Mouse (Mus musculus) liver, postnatal 0 days (tissue): ENCODE results near the gene Kxd1. TPM values are rescaled to one million over a fixed set of nuclear protein-coding genes. Genes with fewer than 3 reads are reported as not detected.

Source experiments
- ATAC-seq: fragments of 200-750 bp; cut with Nextera tagmentation; 2 replicates; pipeline ENCODE4 v1.8.0; 2017; ENCODE audit warnings: mild to moderate bottlenecking, moderate library complexity
- DNase-seq: peaks from one replicate; pipeline ENCODE4 v3.0.0-alpha.2; 2016
- H3K27ac ChIP-seq: fragments of 300-500 bp; sonication (generic); 2 replicates; pipeline ENCODE4 v1.5.1; 2014; ENCODE audit warnings: antibody characterized with exemption, moderate library complexity, mild to moderate bottlenecking, low read depth
- H3K27me3 ChIP-seq: fragments of 300-500 bp; sonication (generic); 2 replicates; pipeline ENCODE4 v1.6.1; 2014; ENCODE audit warnings: low read length, control low read depth, mixed read lengths; ENCODE audit not compliant: insufficient read depth
- H3K36me3 ChIP-seq: fragments of 300-500 bp; sonication (generic); replicated peaks from 2 replicates; pipeline ENCODE4 v1.6.1; 2014; ENCODE audit warnings: mild to moderate bottlenecking, control low read depth, low read length, moderate library complexity, mixed read lengths; ENCODE audit not compliant: insufficient read depth
- H3K4me1 ChIP-seq: fragments of 300-500 bp; sonication (generic); 2 replicates; pipeline ENCODE4 v1.6.1; 2014; ENCODE audit warnings: antibody characterized with exemption, mild to moderate bottlenecking, control low read depth; ENCODE audit not compliant: insufficient read depth
- H3K4me2 ChIP-seq: fragments of 300-500 bp; sonication (generic); 2 replicates; pipeline ENCODE4 v1.6.1; 2014; ENCODE audit warnings: low read depth, mild to moderate bottlenecking, low read length, moderate library complexity, mixed read lengths
- H3K4me3 ChIP-seq: fragments of 300-500 bp; sonication (generic); 2 replicates; pipeline ENCODE4 v1.5.1; 2014; ENCODE audit warnings: low read depth, low read length
- H3K9ac ChIP-seq: fragments of 300-500 bp; sonication (generic); replicated peaks from 2 replicates; pipeline ENCODE4 v1.6.1; 2014; ENCODE audit warnings: mild to moderate bottlenecking, moderate library complexity
- H3K9me3 ChIP-seq: fragments of 300-500 bp; sonication (generic); 2 replicates; pipeline ENCODE4 v1.6.1; 2016; ENCODE audit warnings: mild to moderate bottlenecking, control low read depth, low read length, mixed read lengths
- CTCF ChIP-seq: sonication (generic); IDR thresholded peaks from 2 replicates; pipeline ENCODE4 v1.5.1; 2016; ENCODE audit warnings: antibody characterized with exemption, low read depth
- EP300 ChIP-seq: IDR thresholded peaks from 2 replicates; pipeline ENCODE4 v1.6.1; 2016; ENCODE audit warnings: antibody characterized with exemption, low read depth, mild to moderate bottlenecking
- WGBS: fragments of 180-500 bp; shearing (Covaris S2); extraction: QIAGEN DNeasy Blood & Tissue Kit; methylation state at CpG from one replicate; pipeline ENCODE4 v1.1.7; 2014; ENCODE audit not compliant: insufficient replicate concordance; 5-methylcytosine and 5-hydroxymethylcytosine counted together
- polyA plus RNA-seq: library from polyadenylated mRNA; unstranded; fragments of >200 nt; fragmentation: Nextera tagmentation; extraction: Ambion mirVana; gene quantifications from 2 replicates; pipeline ENCODE4 v1.2.1, GENCODE M21; 2015

Kxd1 gene
- polyA plus RNA-seq, 1 experiment from 2014 or later: 43.1 TPM

DNA sequence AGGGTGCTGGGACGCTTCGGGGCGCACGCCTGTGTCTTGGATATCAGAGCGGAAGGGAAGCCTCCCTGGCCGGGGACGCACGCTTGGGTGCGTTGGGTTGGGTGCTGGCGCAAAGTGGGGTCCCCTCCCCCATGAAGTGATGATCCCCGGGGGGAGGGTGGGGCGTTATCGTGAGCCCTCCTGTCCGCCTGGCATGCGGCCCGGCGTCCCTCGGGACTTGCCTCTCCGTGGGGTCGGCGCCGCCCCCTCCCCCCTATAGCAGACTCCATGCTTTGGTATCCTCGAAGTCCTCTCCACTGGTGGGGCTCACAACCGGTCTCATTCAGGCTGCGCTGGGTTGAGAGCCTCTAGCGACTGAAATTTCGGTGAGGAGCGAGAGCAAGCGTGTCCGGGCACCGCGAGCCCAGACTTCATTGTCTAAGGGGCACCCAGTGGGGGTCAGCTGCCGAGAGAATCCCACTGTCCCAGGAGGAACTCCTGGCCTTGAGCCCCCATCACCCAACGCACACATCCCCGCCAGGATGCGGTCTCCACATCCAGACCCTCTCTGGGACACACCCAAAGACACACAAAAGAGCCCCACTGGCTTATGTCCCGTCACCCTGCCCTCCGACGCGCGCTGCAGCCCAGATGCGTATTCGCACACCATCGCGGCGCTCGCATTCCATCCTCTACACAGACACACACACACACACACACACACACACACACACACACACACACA is 33.9 kb downstream of the Kxd1 start:
- Histone ChIP-seq H3K4me3 (peak overlapping the region; percentile 32; the same call in 1 of the 2 replicates), H3K9ac (no peak overlapping the region), H3K9me3 (no peaks in the 10 kb centered on the region), H3K27me3 (peaks cover 98% of the 10 kb centered on the region), H3K4me2 (no peak overlapping the region), H3K36me3 (no peaks in the 10 kb centered on the region), H3K4me1 (peaks cover 12% of the 10 kb centered on the region), H3K27ac (no peak overlapping the region)
- ATAC-seq (no peak), DNase-seq (no peak)
- WGBS: 1% methylated on average over 37 of the region's 47 CpGs
- TF ChIP-seq EP300: no peak

DNA sequence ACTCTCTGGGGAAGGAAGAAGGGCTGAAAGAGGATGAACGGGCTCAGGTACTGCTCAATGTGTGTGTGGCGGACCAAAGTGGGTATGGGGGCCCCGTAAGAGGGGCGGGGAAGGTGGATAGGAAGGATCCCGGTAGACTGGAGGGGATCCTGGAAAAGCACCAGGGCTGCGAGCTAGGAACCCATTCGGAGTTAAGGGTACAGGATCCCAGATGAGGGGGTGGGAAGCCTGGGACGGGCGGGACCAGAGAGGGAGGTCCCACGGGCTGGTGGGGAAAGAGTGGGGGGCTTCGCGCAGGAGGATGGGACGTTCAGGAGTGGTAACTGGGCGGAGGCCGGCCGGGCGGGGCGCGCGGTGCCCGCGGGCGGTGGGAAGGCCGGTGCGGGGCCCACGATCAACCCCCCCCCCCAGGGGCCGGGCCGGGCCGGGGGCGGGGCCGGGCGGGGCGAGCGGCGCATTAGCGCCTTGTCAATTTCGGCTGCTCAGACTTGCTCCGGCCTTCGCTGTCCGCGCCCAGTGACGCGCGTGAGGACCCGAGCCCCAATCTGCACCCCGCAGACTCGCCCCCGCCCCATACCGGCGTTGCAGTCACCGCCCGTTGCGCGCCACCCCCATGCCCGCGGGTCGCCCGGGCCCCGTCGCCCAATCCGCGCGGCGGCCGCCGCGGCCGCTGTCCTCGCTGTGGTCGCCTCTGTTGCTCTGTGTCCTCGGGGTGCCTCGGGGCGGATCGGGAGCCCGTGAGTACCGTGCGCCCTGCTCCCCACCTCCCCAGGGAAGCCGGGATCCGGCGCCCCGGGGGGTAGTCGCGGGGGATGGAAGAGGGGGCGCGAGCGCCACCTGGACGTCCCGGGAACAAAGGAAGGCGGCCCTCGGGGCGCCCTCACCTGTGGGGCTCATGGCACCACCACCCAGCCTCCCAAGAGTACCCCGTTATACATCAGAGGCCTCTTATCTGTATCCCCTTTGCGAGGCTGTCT is 34.8 kb downstream of the Kxd1 start, which contains the start of gene Crlf1:
Crlf1 (plus strand) TSS at position 495 of the 977 bp plus-strand sequence.
- no peak for DNase-seq
- peaks cover 22% of the 10 kb centered on the region for H3K4me1 ChIP-seq
- peak within 1 kb of the TSS; percentile 32 for H3K4me3 ChIP-seq
- H3K27me3 ChIP-seq: peaks cover 98% of the 10 kb centered on the region
- 2% methylated on average over 55 of the region's 93 CpGs for WGBS
- no peak for TF ChIP-seq CTCF
- TF ChIP-seq EP300: no peak
- no peak within 1 kb of the TSS for H3K27ac ChIP-seq
- ATAC-seq: no peak
- peak within 1 kb of the TSS; percentile 63 for H3K4me2 ChIP-seq
- no peaks in the 10 kb centered on the region for H3K36me3 ChIP-seq
- H3K9ac ChIP-seq: no peak within 1 kb of the TSS
- H3K9me3 ChIP-seq: no peaks in the 10 kb centered on the region

DNA sequence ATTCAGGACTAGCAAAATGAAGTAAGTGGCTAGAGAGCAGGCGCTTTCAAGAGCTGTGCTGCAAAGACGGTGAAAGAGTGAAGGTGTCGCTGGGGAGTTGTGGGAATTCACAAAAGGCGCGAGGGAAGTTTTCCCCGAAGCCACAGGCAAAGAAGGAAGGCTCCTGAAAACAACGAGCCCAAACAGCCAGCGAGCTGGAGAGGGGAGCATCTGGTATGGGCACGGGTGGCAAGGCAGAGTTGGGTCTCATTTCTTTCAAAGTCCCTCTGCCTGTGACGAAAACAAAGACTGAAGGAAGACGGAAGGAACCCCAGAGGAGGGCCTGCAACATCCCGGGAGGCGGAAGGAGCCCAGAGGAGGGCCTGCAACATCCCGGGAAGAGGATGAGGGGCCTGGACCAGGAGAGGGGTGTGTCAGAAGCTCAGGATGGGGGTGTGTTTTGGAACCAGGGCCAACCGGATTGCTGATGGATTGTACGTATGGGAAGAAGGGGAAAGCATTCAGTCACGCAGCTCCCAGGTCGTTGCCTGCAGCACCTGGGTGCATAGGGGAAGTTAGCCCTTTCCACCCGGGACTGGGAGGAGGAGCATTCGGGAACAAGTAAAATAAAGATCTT is 36.8 kb downstream of the Kxd1 start:
- Histone ChIP-seq H3K4me2 (no peak overlapping the region), H3K4me1 (peaks cover 23% of the 10 kb centered on the region), H3K4me3 (no peak overlapping the region), H3K9ac (no peak overlapping the region), H3K36me3 (no peaks in the 10 kb centered on the region), H3K27ac (no peak overlapping the region), H3K27me3 (peaks cover 100% of the 10 kb centered on the region), H3K9me3 (no peaks in the 10 kb centered on the region)
- ATAC-seq (no peak), DNase-seq (no peak)
- WGBS: 6% methylated on average over 20 of the region's 20 CpGs
- TF ChIP-seq EP300 (no peak), CTCF (no peak)

DNA sequence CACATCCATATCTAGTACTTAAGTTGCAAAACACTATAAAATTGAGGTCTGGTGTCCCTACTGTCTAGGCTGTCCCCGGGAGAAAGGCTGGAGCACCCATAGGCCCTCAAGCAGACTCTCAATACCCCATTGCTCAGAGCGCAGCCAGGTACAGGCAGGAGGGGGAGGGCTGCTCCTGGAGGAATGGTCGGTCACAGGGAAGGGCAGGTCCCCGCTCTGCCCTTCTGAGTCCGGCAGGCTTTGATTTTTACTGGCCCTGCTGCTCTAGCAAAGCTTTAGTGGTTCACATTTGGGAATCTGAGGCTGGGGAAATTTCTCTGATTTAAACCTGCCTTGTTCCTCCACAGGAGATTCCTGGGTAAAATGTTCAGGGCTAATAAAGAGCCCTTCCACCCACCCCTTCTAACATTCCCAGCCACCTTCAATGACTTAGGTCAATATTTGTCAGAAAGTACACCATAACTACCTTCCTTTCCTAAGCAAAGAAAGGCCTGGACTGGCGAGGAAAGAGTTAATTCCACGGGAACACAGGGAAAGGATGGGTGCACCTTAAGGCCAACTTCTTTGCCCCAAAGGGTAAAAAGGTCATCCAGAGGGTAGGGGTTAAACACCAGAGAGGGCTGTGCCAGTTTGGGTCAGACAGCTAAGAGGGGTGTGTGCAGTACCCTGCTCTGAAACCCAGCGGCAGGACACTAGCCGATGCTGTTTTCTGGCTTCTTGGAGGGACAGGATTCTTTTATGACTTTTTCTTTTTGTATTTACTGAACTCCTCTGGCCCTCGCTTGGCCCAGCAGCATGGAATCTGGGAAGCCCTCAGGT is 37.5 kb downstream of the Kxd1 start:
- 24% methylated on average over 10 of the region's 10 CpGs for WGBS
- TF ChIP-seq CTCF: no peak
- TF ChIP-seq EP300: no peak
- Histone ChIP-seq H3K27ac (no peak overlapping the region), H3K4me1 (peaks cover 23% of the 10 kb centered on the region), H3K36me3 (no peaks in the 10 kb centered on the region), H3K4me3 (peak overlapping the region; percentile 27; the same call in 1 of the 2 replicates), H3K9me3 (no peaks in the 10 kb centered on the region), H3K27me3 (peaks cover 100% of the 10 kb centered on the region), H3K4me2 (no peak overlapping the region), H3K9ac (no peak overlapping the region)
- DNase-seq: no peak
- ATAC-seq: no peak

DNA sequence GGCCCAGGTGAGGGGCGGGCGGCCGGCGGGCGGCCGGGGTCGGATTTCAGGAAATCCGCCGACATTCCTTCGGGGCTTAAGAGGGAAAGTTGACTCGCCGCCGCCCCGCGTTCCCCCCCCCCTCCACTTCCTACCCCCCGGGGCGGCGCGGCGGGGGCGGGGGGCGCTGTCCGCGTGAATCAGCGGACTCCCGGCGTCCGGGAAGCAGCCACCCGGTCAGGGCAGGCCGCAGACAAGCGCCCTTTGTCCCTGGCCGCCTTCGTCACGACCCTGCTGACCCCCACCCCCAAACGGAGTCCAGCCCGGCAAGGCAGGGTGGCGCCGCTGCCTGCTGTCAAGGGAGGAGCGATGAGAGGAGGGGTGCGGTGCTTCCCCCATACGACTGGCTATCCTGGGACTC is 38.2 kb downstream of the Kxd1 start:
- 2% methylated on average over 24 of the region's 41 CpGs for WGBS
- Histone ChIP-seq H3K36me3 (no peaks in the 10 kb centered on the region), H3K4me2 (peak overlapping the region; percentile 62), H3K4me3 (peak overlapping the region; percentile 27), H3K9me3 (no peaks in the 10 kb centered on the region), H3K9ac (no peak overlapping the region), H3K4me1 (peaks cover 23% of the 10 kb centered on the region), H3K27me3 (peaks cover 99% of the 10 kb centered on the region), H3K27ac (no peak overlapping the region)
- no peak for ATAC-seq
- DNase-seq: no peak
- TF ChIP-seq EP300 (no peak), CTCF (no peak)
